Mouse (Mus musculus) NIH3T3 (cell line): ENCODE data around the gene Tlcd1.

ENCODE experiments used
- DNase-seq: peaks from one replicate; pipeline ENCODE4 v3.0.0-alpha.2; 2012; ENCODE audit warnings: low read depth

Gene Tlcd1

DNA sequence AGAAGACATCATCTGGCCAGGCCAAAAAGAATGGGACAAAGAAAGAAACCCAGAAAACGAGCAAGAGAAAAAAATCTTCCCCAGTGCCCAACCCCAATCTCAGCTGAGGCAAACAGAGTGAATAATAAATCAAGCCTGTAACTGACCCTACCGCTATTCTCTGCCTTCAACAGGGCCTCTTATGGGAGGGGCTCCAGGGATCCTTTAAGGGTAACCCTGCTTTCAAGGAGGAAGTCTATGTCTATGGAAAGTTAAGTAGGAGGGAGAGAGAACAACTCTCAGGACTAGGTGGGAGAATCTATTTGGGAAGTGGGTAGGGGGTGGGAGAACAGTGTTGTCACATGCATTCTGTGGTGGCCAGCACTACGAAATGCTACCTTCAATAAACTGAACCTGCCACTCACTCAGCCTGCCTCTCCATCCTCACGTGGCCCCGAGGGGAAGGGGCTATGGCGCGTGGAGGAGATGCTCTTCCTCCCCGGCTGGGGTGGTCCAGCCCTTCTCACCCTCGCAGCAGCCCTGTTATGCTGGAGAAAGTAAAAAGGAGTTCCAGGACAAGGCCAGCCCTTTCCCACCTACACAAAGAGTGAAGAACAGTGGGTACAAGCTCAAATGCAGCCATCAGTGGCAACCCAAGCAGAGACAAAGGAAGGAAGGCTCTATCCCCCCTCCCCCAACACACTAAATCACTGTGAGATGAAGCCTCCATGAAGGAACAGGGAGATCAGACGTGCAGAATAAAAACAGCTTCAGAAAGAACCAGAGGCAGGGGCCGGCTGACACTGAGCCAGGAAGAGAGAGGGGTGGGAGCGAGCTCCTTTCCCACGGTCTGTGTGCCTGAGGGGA lies 29.1 kb downstream of the Tlcd1 start:
- no peak for DNase-seq

DNA sequence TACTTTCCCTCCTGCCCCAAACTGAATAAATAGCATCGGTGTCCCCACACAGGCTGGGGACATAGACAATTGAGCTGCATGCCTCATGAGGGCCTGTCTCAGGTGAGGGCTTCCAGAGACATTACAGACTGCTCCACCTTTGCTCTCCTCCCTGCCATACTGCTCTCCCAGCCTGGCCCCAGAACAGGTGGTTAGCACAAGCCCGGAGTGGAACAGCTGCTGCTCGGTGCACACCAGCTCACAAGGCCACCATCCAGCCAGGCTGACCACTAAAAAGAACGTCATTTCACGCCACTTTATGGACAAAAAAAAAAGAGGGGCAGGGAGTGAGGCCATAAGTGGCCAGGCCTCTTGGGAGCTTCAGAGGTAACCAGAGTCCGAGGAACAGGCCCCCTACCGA lies 30.7 kb downstream of the Tlcd1 start:
- DNase-seq: no peak

DNA sequence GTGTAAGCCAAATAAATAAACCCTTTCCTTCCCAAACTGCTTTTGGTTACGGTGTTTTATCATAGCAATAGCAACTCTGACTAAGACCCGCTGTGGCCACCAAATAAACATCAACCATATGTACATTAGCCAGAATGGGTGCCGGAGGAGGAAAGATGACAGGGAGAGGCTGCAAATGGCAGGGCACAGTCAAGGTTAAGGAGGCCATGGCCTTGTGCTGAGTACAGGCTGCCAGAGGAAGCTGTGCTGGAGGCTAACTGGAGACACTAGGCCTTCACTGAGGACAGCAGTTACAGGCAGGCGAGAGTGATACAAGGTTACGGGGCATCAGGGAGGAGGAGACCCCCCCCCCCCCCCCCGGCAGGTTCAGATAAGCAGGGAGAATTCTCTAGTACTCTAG lies 33.4 kb downstream of the Tlcd1 start:
- DNase-seq: no peak

DNA sequence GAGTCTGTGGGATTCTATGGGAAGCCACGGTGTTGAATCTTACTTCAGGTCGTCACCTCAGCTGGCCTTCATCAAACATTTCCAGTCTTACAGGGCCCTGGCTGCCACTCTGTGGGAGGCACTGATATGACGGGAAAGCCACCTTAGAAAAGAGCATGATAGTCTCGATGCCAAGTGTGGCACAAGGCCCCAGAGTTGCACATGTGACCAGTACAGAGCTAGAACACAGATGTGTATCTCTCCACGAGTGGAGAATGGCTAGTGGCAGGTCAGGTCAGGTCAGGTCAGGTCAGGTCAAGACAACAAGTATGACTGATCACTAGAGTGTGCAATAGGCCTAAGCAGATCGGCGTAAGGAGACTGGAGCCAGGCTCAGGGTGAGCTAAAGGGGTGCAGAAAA lies 34.1 kb downstream of the Tlcd1 start:
- no peak for DNase-seq

DNA sequence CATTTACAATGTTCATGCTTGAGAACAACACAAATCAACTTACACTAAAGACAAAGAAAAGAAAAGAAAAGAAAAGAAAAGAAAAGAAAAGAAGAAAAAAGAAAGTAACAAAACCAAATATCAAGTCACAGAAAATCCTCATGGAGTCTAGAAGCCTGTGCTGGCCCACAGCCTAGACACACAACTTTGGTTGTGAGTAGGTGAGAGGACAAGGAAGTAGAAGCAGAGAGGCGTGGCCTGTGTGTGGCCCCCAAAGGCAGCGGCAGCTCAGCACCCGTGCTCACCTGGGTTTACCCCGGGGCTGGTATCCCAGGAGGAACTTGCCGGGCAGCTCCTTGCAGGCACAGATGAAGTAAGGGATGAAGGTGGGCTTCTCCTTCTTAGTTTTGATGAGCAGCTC lies 35.0 kb downstream of the Tlcd1 start:
- no peak for DNase-seq

DNA sequence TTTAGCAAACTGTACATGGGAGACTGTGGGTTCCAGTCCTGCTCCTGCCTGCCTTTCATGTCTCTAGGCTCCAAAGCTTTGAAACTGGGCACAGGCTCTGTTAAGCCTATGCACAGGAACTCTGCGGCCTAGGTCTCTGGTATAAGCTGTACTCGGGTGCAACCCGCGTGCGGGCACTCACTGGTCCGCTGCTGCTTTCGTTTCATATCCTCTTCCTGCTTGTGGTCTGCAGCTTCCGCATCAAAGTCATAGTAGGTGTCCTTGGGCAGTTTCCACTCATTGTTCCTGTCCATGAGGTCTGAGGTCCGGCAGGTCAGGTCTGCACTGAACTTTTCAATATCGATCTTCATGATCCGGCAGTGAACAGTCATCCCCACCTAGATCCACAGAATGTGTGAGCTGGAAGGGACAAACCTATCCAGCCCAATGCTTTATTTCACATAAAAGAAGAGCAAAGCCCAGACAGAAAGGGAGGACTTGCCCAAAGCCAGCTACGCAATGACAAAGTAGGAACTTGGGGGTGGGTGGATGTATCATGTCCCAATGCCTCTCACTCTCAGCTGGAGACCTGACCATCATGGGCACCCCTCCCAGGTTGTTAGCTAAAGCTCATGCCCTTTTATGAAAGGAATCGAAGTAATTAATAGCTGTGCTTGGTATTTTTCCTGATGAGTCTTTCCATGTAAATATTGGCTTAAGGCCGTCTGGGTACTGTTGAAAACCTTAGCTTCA lies 36.7 kb downstream of the Tlcd1 start:
- no peak for DNase-seq

DNA sequence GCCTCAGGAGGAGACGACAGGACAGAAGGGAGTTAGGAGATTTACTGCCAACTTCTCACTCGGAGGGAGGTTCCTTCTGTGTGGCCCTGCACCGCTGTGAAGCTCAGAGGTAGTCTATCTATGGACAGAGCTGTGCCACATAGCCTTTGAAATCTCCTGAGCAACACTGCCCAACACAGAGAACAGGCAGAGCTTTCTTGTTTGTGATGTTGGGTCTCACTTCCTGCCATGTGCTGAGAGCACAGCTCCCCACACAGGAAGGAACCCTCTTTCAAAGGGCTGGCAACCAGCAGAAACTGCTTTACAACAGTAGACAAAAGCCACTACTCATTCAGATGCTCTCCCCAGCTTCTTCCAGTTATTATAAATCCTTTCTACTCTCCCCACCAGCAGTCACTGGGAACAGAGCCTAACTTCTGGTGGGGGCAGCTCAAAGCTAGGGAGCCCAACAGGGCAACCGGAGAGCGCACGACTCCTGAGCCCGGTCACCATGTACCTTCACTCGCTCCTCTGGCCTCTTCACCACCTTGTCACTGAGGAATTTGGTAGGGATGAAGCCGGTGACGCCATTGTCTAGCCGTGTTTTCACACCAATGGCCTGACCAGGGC lies 39.3 kb downstream of the Tlcd1 start:
- no peak for DNase-seq

DNA sequence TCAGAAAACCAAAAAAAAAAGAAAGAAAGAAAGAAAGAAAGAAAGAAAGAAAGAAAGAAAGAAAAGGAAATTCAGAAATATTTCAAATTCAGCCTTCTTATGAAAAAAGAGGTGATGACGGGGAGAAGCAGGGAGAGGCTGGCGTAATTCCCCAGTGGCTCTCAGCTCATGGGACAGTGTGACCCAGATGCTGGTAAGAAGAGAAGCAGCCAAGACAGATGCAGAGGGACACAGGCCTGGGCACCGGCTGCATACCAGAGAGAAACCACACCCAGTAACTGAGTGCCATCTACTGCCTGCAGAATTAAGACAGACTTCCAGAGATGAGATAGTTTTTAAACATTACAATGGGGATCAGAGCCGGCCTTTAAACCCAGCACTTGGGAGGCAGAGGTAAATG lies 47.1 kb downstream of the Tlcd1 start:
- DNase-seq: no peak
